Mouse (Mus musculus) kidney, embryonic 16.5 days (tissue): ENCODE measurements at regions not wholly inside any gene's neighbourhood (a gene's known extent, or its start where the extent isn't known, plus 50 kb on each side); places are given as distances from the start of the nearest gene placed in this dataset.

Source experiments
- ATAC-seq: fragments of 200-750 bp; cut with Nextera tagmentation; 2 replicates; pipeline ENCODE4 v1.8.0; 2017; ENCODE audit warnings: moderate TSS enrichment; ENCODE audit not compliant: low FRiP score, low TSS enrichment
- H3K27ac ChIP-seq: fragments of 300-500 bp; sonication (generic); 2 replicates; pipeline ENCODE4 v1.5.1; 2014; ENCODE audit warnings: low read length
- H3K27me3 ChIP-seq: fragments of 300-500 bp; sonication (generic); 2 replicates; pipeline ENCODE4 v1.6.1; 2014; ENCODE audit warnings: low read length, control low read depth, mixed read lengths; ENCODE audit not compliant: insufficient read depth
- H3K36me3 ChIP-seq: fragments of 300-500 bp; sonication (generic); 2 replicates; pipeline ENCODE4 v1.6.1; 2014; ENCODE audit warnings: low read length, control low read depth, mixed read lengths; ENCODE audit not compliant: insufficient read depth
- H3K4me1 ChIP-seq: fragments of 300-500 bp; sonication (generic); 2 replicates; pipeline ENCODE4 v1.6.1; 2014; ENCODE audit warnings: low read length, control low read depth, mixed read lengths; ENCODE audit not compliant: insufficient read depth
- H3K4me2 ChIP-seq: fragments of 300-500 bp; sonication (generic); replicated peaks from 2 replicates; pipeline ENCODE4 v1.6.1; 2014; ENCODE audit warnings: low read depth, low read length
- H3K4me3 ChIP-seq: fragments of 300-500 bp; sonication (generic); 2 replicates; pipeline ENCODE4 v1.5.1; 2014; ENCODE audit warnings: mild to moderate bottlenecking, low read length
- H3K9ac ChIP-seq: fragments of 300-500 bp; sonication (generic); replicated peaks from 2 replicates; pipeline ENCODE4 v1.6.1; 2014; ENCODE audit warnings: low read length
- H3K9me3 ChIP-seq: fragments of 300-500 bp; sonication (generic); 2 replicates; pipeline ENCODE4 v1.6.1; 2016; ENCODE audit warnings: low read length, control low read depth
- WGBS: fragments of 180-500 bp; shearing (Covaris S2); extraction: QIAGEN DNeasy Blood & Tissue Kit; methylation state at CpG from one replicate; pipeline ENCODE4 v1.1.7; 2014; 5-methylcytosine and 5-hydroxymethylcytosine counted together

- no peaks in the 10 kb centered on the region for H3K9me3 ChIP-seq
- no peak overlapping the region for H3K4me2 ChIP-seq
- H3K4me1 ChIP-seq = 0 out of 2 replicates have a peak, but pooled peaks cover 4% of the 10 kb centered on the region
- H3K36me3 ChIP-seq = no peaks in the 10 kb centered on the region
- H3K27ac ChIP-seq = no peak overlapping the region
- H3K27me3 ChIP-seq = no peaks in the 10 kb centered on the region
- no peak overlapping the region for H3K9ac ChIP-seq
- no peak for ATAC-seq
- no peak overlapping the region for H3K4me3 ChIP-seq
Observed at GRCm38 (mm10) chr3:57910020-57910419, 62.1 kb upstream of the Pfn2 start.

GRCm38 (mm10) chr3:57911831-57912596, 64.1 kb upstream of the Pfn2 start:
- Histone ChIP-seq H3K4me1 (0 out of 2 replicates have a peak, but pooled peaks cover 4% of the 10 kb centered on the region), H3K27me3 (no peaks in the 10 kb centered on the region), H3K9me3 (no peaks in the 10 kb centered on the region), H3K27ac (no peak overlapping the region), H3K36me3 (no peaks in the 10 kb centered on the region), H3K4me2 (peak overlapping the region; percentile 7), H3K4me3 (peak overlapping the region; percentile 0; the same call in 1 of the 2 replicates), H3K9ac (no peak overlapping the region)
- peak; percentile 35; the same call in 1 of the 2 replicates for ATAC-seq
- WGBS = 25% methylated on average over 16 of the region's 16 CpGs

DNA sequence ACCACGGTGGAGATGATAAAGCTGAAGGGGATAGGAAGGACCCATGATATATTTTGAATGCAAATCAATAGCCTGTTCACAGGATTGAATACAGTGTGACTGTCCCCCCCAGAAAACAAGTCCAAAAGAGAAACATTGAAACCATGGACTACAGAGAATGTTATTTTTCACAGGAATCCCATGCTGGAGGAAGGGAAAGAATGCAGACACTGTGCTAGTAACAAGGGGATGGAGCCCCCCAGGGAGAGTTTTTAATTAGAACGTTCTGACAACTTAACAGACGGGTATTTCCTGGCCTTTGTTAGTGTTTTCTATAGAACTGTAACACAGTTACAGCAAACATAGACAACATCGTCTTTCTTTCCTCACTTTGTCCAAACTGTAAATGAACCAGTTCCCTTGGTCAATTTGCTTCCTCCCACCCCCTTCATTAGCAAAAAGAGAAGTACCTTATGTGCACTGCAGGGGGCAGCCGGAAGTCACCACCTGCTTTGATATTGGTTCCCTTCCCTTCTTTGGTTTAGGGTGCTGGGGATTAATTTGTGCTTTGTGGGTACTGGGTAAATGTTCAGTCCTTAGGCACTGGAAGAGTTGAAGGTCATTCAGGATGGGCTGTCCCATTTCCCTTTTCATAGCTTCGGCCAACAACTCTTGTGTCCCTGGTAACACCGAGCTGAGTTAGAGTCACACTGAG, 64.9 kb upstream of the Pfn2 start:
- Histone ChIP-seq H3K4me2 (0 out of 2 replicates have a peak overlapping the region, but pooled peaks have one; percentile 7), H3K27ac (no peak overlapping the region), H3K27me3 (no peaks in the 10 kb centered on the region), H3K9ac (no peak overlapping the region), H3K4me3 (no peak overlapping the region; the same call in 1 of the 2 replicates), H3K9me3 (no peaks in the 10 kb centered on the region), H3K36me3 (no peaks in the 10 kb centered on the region), H3K4me1 (0 out of 2 replicates have a peak, but pooled peaks cover 4% of the 10 kb centered on the region)
- ATAC-seq = no peak
- WGBS = 65% methylated on average over 7 of the region's 7 CpGs

GRCm38 (mm10) chr3:57914687-57915086, 66.8 kb upstream of the Pfn2 start:
- 90% methylated on average over 3 of the region's 3 CpGs for WGBS
- Histone ChIP-seq H3K4me3 (no peak overlapping the region), H3K9ac (no peak overlapping the region), H3K36me3 (no peaks in the 10 kb centered on the region), H3K27ac (no peak overlapping the region), H3K9me3 (no peaks in the 10 kb centered on the region), H3K4me2 (no peak overlapping the region), H3K4me1 (0 out of 2 replicates have a peak, but pooled peaks cover 4% of the 10 kb centered on the region), H3K27me3 (no peaks in the 10 kb centered on the region)
- ATAC-seq = no peak

- Histone ChIP-seq H3K27me3 (no peaks in the 10 kb centered on the region), H3K4me1 (peaks cover 6% of the 10 kb centered on the region; the same call in 1 of the 2 replicates), H3K9me3 (no peaks in the 10 kb centered on the region), H3K4me3 (no peak overlapping the region), H3K9ac (no peak overlapping the region), H3K36me3 (no peaks in the 10 kb centered on the region), H3K27ac (no peak overlapping the region), H3K4me2 (no peak overlapping the region)
- ATAC-seq = no peak
- WGBS = 55% methylated on average over 2 of the region's 2 CpGs
Observed at GRCm38 (mm10) chr3:57918913-57919312, 71.0 kb upstream of the Pfn2 start.

DNA sequence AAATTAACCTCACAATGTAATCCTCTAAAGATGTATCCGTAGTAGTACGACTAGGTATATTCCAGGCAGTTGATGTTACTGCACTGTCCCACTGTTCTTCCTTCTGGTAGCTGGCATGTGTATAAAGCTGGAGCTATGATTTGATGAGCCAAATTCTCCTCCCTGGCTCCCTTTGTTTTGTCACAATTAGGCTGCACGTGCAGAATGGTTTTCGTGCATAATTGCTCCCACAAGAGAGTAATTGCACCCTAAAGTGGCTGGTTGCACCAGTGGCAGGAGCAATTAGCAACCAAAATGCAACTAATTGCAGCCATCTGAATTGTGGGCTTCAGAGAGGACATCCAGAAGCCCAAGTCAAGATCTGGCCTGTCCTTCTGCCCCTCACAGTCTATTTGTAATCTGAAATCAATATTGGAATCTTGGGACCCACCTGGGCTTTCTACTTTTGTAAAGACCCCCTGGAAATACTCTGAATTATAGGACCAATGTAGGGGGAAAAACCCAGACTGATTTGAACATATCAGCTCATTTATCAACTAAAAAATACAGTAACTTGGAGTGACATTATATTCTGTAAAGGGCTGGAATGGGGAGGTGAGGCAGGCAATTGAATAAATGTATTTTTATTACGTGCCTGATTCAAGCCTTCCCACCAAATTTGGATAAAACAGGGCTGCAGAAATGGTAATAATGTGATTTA, 71.7 kb upstream of the Pfn2 start:
- Histone ChIP-seq H3K4me3 (no peak overlapping the region), H3K4me2 (no peak overlapping the region), H3K4me1 (peaks cover 6% of the 10 kb centered on the region; the same call in 1 of the 2 replicates), H3K27me3 (no peaks in the 10 kb centered on the region), H3K36me3 (no peaks in the 10 kb centered on the region), H3K9me3 (no peaks in the 10 kb centered on the region), H3K9ac (no peak overlapping the region), H3K27ac (no peak overlapping the region)
- 61% methylated on average over 5 of the region's 5 CpGs for WGBS
- ATAC-seq = no peak

GRCm38 (mm10) chr3:57920090-57920432, 72.2 kb upstream of the Pfn2 start:
- ATAC-seq = no peak
- Histone ChIP-seq H3K27ac (no peak overlapping the region), H3K27me3 (no peaks in the 10 kb centered on the region), H3K4me1 (peaks cover 6% of the 10 kb centered on the region; the same call in 1 of the 2 replicates), H3K4me2 (no peak overlapping the region), H3K9ac (no peak overlapping the region), H3K4me3 (no peak overlapping the region), H3K9me3 (no peaks in the 10 kb centered on the region), H3K36me3 (no peaks in the 10 kb centered on the region)
- WGBS = 15% methylated on average over 1 of the region's 1 CpGs

- 27% methylated on average over 2 of the region's 2 CpGs for WGBS
- ATAC-seq = peak; percentile 89
- H3K36me3 ChIP-seq = no peaks in the 10 kb centered on the region
Observed at GRCm38 (mm10) chr3:57921071-57921882, 73.4 kb upstream of the Pfn2 start.

DNA sequence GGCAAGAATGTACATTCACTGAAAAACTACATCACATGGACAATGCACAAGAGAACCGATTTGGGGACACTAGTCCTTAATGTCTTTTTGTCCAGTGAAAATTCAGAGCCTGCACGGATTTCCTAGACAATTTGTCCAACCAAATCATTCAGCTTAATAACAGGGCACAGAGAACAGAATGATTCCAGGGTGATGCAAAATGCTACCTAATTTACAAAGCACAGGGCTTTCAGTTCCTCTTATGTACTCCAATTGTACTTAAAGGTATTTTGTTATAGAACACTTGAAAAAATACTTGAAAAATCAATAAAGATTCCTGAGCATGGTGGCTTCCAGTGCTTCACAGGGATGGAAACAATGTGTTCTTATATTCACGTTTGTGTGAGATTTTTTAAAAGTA, 75.2 kb upstream of the Pfn2 start:
- H3K4me3 ChIP-seq = no peak overlapping the region
- ATAC-seq = no peak
- no peak overlapping the region for H3K4me2 ChIP-seq
- H3K9me3 ChIP-seq = no peaks in the 10 kb centered on the region
- peaks cover 6% of the 10 kb centered on the region; the same call in 1 of the 2 replicates for H3K4me1 ChIP-seq
- H3K27ac ChIP-seq = no peak overlapping the region
- whole genome bisulfite sequencing = 86% methylated on average over 3 of the region's 3 CpGs
- H3K9ac ChIP-seq = no peak overlapping the region
- H3K27me3 ChIP-seq = no peaks in the 10 kb centered on the region
- no peaks in the 10 kb centered on the region for H3K36me3 ChIP-seq

More at GRCm38 (mm10) chr3:57921071-57921882, 73.4 kb upstream of the Pfn2 start:
- Histone ChIP-seq H3K9me3 (no peaks in the 10 kb centered on the region), H3K4me3 (no peak overlapping the region), H3K4me1 (peaks cover 6% of the 10 kb centered on the region; the same call in 1 of the 2 replicates), H3K27ac (no peak overlapping the region), H3K27me3 (no peaks in the 10 kb centered on the region), H3K9ac (no peak overlapping the region), H3K4me2 (no peak overlapping the region)
